Mouse (Mus musculus): ENCODE data around the gene Plpp4. TPM values are rescaled to one million over a fixed set of nuclear protein-coding genes. Genes with fewer than 3 reads are reported as not detected.

Plpp4 gene
- 0.54 and 0.67 TPM in 2 replicates for polyA plus RNA-seq (2015; fragmentation: Nextera tagmentation; extraction: Ambion mirVana)

GRCm38 (mm10) chr7:129256621-129257373 lies at the start of gene Plpp4:
Plpp4 (plus strand) TSS chr7:129257031.
- ATAC-seq (peak; percentile 40), DNase-seq (ENCODE audit: low spot score) (peak; percentile 16)
- Histone ChIP-seq H3K9me3 (ENCODE audit: low read length) (no peaks in the 10 kb centered on the region), H3K4me3 (ENCODE audit: low read depth, low read length) (peak within 1 kb of the TSS; percentile 20), H3K27ac (ENCODE audit: low read length) (no peak within 1 kb of the TSS), H3K4me1 (ENCODE audit: insufficient read depth, low read depth, low read length) (no peaks in the 10 kb centered on the region), H3K27me3 (replicated peaks; ENCODE audit: insufficient read depth, low read length) (peaks cover 21% of the 10 kb centered on the region), H3K9ac (replicated peaks; ENCODE audit: low read depth) (no peak within 1 kb of the TSS), H3K4me2 (replicated peaks; ENCODE audit: low read depth, low read length) (peak within 1 kb of the TSS; percentile 48), H3K36me3 (ENCODE audit: insufficient read depth, low read length) (no peaks in the 10 kb centered on the region)
- WGBS: 6% methylated on average over 42 of the region's 66 CpGs
- TF ChIP-seq EP300 (IDR thresholded peaks at IDR 0.05): no peak
- TF ChIP-seq CTCF (IDR thresholded peaks at IDR 0.05): no peak

GRCm38 (mm10) chr7:129215926-129216543 lies 40.8 kb upstream of the Plpp4 start:
- TF ChIP-seq EP300 (IDR thresholded peaks at IDR 0.05) (no peak), CTCF (IDR thresholded peaks at IDR 0.05) (no peak)
- no peak for DNase-seq (ENCODE audit: low spot score)
- H3K36me3 ChIP-seq (ENCODE audit: insufficient read depth, low read length): no peaks in the 10 kb centered on the region
- H3K27me3 ChIP-seq (replicated peaks; ENCODE audit: insufficient read depth, low read length): no peaks in the 10 kb centered on the region
- no peaks in the 10 kb centered on the region for H3K9me3 ChIP-seq (ENCODE audit: low read length)
- no peak overlapping the region for H3K4me3 ChIP-seq (ENCODE audit: low read depth, low read length)
- H3K4me1 ChIP-seq (ENCODE audit: insufficient read depth, low read depth, low read length): no peaks in the 10 kb centered on the region
- H3K4me2 ChIP-seq (replicated peaks; ENCODE audit: low read depth, low read length): no peak overlapping the region
- H3K27ac ChIP-seq (ENCODE audit: low read length): no peak overlapping the region
- 73% methylated on average over 10 of the region's 10 CpGs for WGBS
- ATAC-seq: no peak
- H3K9ac ChIP-seq (replicated peaks; ENCODE audit: low read depth): no peak overlapping the region

- no peak overlapping the region for H3K9ac ChIP-seq (replicated peaks; ENCODE audit: low read depth)
- no peaks in the 10 kb centered on the region for H3K27me3 ChIP-seq (replicated peaks; ENCODE audit: insufficient read depth, low read length)
- H3K4me1 ChIP-seq (ENCODE audit: insufficient read depth, low read depth, low read length): no peaks in the 10 kb centered on the region
- no peak for DNase-seq (ENCODE audit: low spot score)
- H3K27ac ChIP-seq (ENCODE audit: low read length): no peak overlapping the region
- no peaks in the 10 kb centered on the region for H3K9me3 ChIP-seq (ENCODE audit: low read length)
- no peak overlapping the region for H3K4me3 ChIP-seq (ENCODE audit: low read depth, low read length)
- H3K36me3 ChIP-seq (ENCODE audit: insufficient read depth, low read length): no peaks in the 10 kb centered on the region
- TF ChIP-seq EP300 (IDR thresholded peaks at IDR 0.05) (no peak), CTCF (IDR thresholded peaks at IDR 0.05) (no peak)
- WGBS: 56% methylated on average over 10 of the region's 10 CpGs
- no peak overlapping the region for H3K4me2 ChIP-seq (replicated peaks; ENCODE audit: low read depth, low read length)
- ATAC-seq: no peak
These were observed 40.2 kb upstream of the Plpp4 start for GRCm38 (mm10) chr7:129216547-129217195.

- DNase-seq (ENCODE audit: low spot score): no peak
- no peak for TF ChIP-seq EP300 (IDR thresholded peaks at IDR 0.05)
- no peak for TF ChIP-seq CTCF (IDR thresholded peaks at IDR 0.05)
- Histone ChIP-seq H3K9ac (replicated peaks; ENCODE audit: low read depth) (no peak overlapping the region), H3K4me1 (ENCODE audit: insufficient read depth, low read depth, low read length) (no peaks in the 10 kb centered on the region), H3K9me3 (ENCODE audit: low read length) (no peaks in the 10 kb centered on the region), H3K4me2 (replicated peaks; ENCODE audit: low read depth, low read length) (no peak overlapping the region), H3K27ac (ENCODE audit: low read length) (no peak overlapping the region), H3K27me3 (replicated peaks; ENCODE audit: insufficient read depth, low read length) (no peaks in the 10 kb centered on the region), H3K36me3 (ENCODE audit: insufficient read depth, low read length) (no peaks in the 10 kb centered on the region), H3K4me3 (ENCODE audit: low read depth, low read length) (no peak overlapping the region)
- 63% methylated on average over 9 of the region's 9 CpGs for WGBS
- no peak for ATAC-seq
These were observed 35.9 kb upstream of the Plpp4 start for GRCm38 (mm10) chr7:129220948-129221347.

- no peaks in the 10 kb centered on the region for H3K36me3 ChIP-seq (ENCODE audit: insufficient read depth, low read length)
- 80% methylated on average over 3 of the region's 3 CpGs for WGBS
- no peak overlapping the region for H3K4me3 ChIP-seq (ENCODE audit: low read depth, low read length)
- DNase-seq (ENCODE audit: low spot score): no peak
- H3K9me3 ChIP-seq (ENCODE audit: low read length): no peaks in the 10 kb centered on the region
- H3K27me3 ChIP-seq (replicated peaks; ENCODE audit: insufficient read depth, low read length): no peaks in the 10 kb centered on the region
- ATAC-seq: no peak
- H3K9ac ChIP-seq (replicated peaks; ENCODE audit: low read depth): no peak overlapping the region
- TF ChIP-seq CTCF (IDR thresholded peaks at IDR 0.05): no peak
- TF ChIP-seq EP300 (IDR thresholded peaks at IDR 0.05): no peak
- H3K4me1 ChIP-seq (ENCODE audit: insufficient read depth, low read depth, low read length): no peaks in the 10 kb centered on the region
- H3K27ac ChIP-seq (ENCODE audit: low read length): no peak overlapping the region
- H3K4me2 ChIP-seq (replicated peaks; ENCODE audit: low read depth, low read length): no peak overlapping the region
These were observed 35.2 kb upstream of the Plpp4 start for GRCm38 (mm10) chr7:129221649-129222048.

GRCm38 (mm10) chr7:129235410-129235809 lies 21.4 kb upstream of the Plpp4 start:
- ATAC-seq (no peak), DNase-seq (ENCODE audit: low spot score) (peak; percentile 9)
- Histone ChIP-seq H3K27ac (ENCODE audit: low read length) (no peak overlapping the region), H3K4me3 (ENCODE audit: low read depth, low read length) (no peak overlapping the region), H3K36me3 (ENCODE audit: insufficient read depth, low read length) (no peaks in the 10 kb centered on the region), H3K4me1 (ENCODE audit: insufficient read depth, low read depth, low read length) (no peaks in the 10 kb centered on the region), H3K4me2 (replicated peaks; ENCODE audit: low read depth, low read length) (no peak overlapping the region), H3K9me3 (ENCODE audit: low read length) (no peaks in the 10 kb centered on the region), H3K9ac (replicated peaks; ENCODE audit: low read depth) (no peak overlapping the region), H3K27me3 (replicated peaks; ENCODE audit: insufficient read depth, low read length) (no peaks in the 10 kb centered on the region)
- TF ChIP-seq CTCF (IDR thresholded peaks at IDR 0.05): peak; percentile 57
- TF ChIP-seq EP300 (IDR thresholded peaks at IDR 0.05): no peak
- WGBS: 44% methylated on average over 2 of the region's 2 CpGs

All from lung, postnatal 0 days (tissue).